ENCODE assay signal across 30 mouse cellular contexts in genomic region chr1:38139396-38139795, GRCm38 (mm10). TPM values are rescaled to one million over a fixed set of nuclear protein-coding genes. Genes with fewer than 3 reads are reported as not detected.
A peak's percentile ranks its signal among the peaks of the same experiment; 100 is the strongest.
DNase-seq lines count a peak whose midpoint lies in the region; ATAC-seq lines count a peak whose summit lies in the region.
"Had no signal": no experiment of that assay in that cellular context is flagged by ENCODE, and none has a peak within 500 bp of the region (broad histone marks: within the 10 kb centered on the region; RNA-seq: fewer than 3 reads in every experiment).

No protein-coding gene starts in this region.

- peak; percentile 76 for DNase-seq in heart, adult 11 months
- no peak for DNase-seq in heart, postnatal 10 days
- DNase-seq in spleen, adult 18-20 months: peak; percentile 27 to 28
- no peak for DNase-seq in spleen, adult 12 weeks (ENCODE audit: low spot score)
- DNase-seq in forebrain, embryonic 14.5 days (ENCODE audit: low spot score): no peak
- no peak for DNase-seq in layer of hippocampus, adult 9-11 months
- DNase-seq: adrenal gland, adult 8-10 months; cerebellum, adult 8-10 months; embryo, embryonic 11 days; gastrocnemius, adult 2 months; gastrocnemius, postnatal 36 days; kidney, adult 18-20 months; kidney, postnatal 4 days; lung, postnatal 36 days; right cerebral cortex, adult 18-20 months; thymus, adult 18-20 months; thymus, postnatal 36 days had no signal

- no peak overlapping the region for H3K4me3 ChIP-seq in forebrain, embryonic 14.5 days (ENCODE audit: low read depth, low read length)
- H3K4me3 ChIP-seq: embryonic facial prominence, embryonic 12.5 days; gastrocnemius, adult 2 months; heart, embryonic 13.5 days; hindbrain, embryonic 10.5 days; hindbrain, embryonic 15.5 days; limb, embryonic 12.5 days; megakaryocyte, embryonic 14.5 days; midbrain, embryonic 13.5 days had no signal

- 95% methylated on average over 2 of the region's 2 CpGs for WGBS in forebrain, embryonic 14.5 days

- H3K9ac ChIP-seq in forebrain, embryonic 14.5 days (ENCODE audit: low read length): no peak overlapping the region
- H3K9ac ChIP-seq: embryonic facial prominence, embryonic 12.5 days; heart, embryonic 13.5 days; hindbrain, embryonic 15.5 days; limb, embryonic 12.5 days; midbrain, embryonic 13.5 days had no signal

- no peak overlapping the region for H3K27ac ChIP-seq in forebrain, embryonic 14.5 days (ENCODE audit: low read depth, low read length)
- H3K27ac ChIP-seq: embryonic facial prominence, embryonic 12.5 days; gastrocnemius, adult 2 months; heart, embryonic 13.5 days; hindbrain, embryonic 10.5 days; hindbrain, embryonic 15.5 days; kidney, postnatal 0 days; limb, embryonic 12.5 days; midbrain, embryonic 13.5 days; stomach, postnatal 0 days had no signal

- ATAC-seq in neutrophil, adult 5-6 weeks (ENCODE audit: extremely low read depth, insufficient number of reproducible peaks, low FRiP score, poor library complexity, severe bottlenecking): peak; percentile 72; the same call in 1 of the 2 replicates
- no peak for ATAC-seq in forebrain, embryonic 14.5 days
- ATAC-seq: CD4-positive, CD25-positive, alpha-beta regulatory T cell, adult 4 months; forebrain, embryonic 16.5 days; midbrain, embryonic 13.5 days had no signal

- H3K36me3 ChIP-seq in forebrain, embryonic 14.5 days (ENCODE audit: control insufficient read depth, insufficient read depth, low read length): no peaks in the 10 kb centered on the region
- H3K36me3 ChIP-seq: embryonic facial prominence, embryonic 12.5 days; heart, embryonic 13.5 days; hindbrain, embryonic 10.5 days; hindbrain, embryonic 15.5 days; limb, embryonic 12.5 days; midbrain, embryonic 13.5 days had no signal

- no peaks in the 10 kb centered on the region for H3K4me1 ChIP-seq in forebrain, embryonic 14.5 days (ENCODE audit: control insufficient read depth, insufficient read depth, low read length)
- H3K4me1 ChIP-seq: embryonic facial prominence, embryonic 12.5 days; heart, embryonic 13.5 days; hindbrain, embryonic 10.5 days; hindbrain, embryonic 15.5 days; limb, embryonic 12.5 days; midbrain, embryonic 13.5 days had no signal

- H3K4me2 ChIP-seq in forebrain, embryonic 14.5 days (ENCODE audit: low read length): no peak overlapping the region
- H3K4me2 ChIP-seq: embryonic facial prominence, embryonic 12.5 days; heart, embryonic 13.5 days; hindbrain, embryonic 15.5 days; limb, embryonic 12.5 days; liver, embryonic 11.5 days; midbrain, embryonic 13.5 days had no signal

- H3K9me3 ChIP-seq in forebrain, embryonic 14.5 days (replicated peaks; ENCODE audit: control insufficient read depth, low read length): no peaks in the 10 kb centered on the region
- H3K9me3 ChIP-seq: embryonic facial prominence, embryonic 12.5 days; heart, embryonic 13.5 days; hindbrain, embryonic 10.5 days; hindbrain, embryonic 15.5 days; limb, embryonic 12.5 days; midbrain, embryonic 13.5 days had no signal

- intact Hi-C loops in heart, postnatal 10 days (cut with DNase I): no loop called here

- no peaks in the 10 kb centered on the region for H3K27me3 ChIP-seq in forebrain, embryonic 14.5 days (replicated peaks; ENCODE audit: control insufficient read depth, insufficient read depth, low read length)
- H3K27me3 ChIP-seq: embryonic facial prominence, embryonic 12.5 days; hindbrain, embryonic 15.5 days; limb, embryonic 12.5 days; midbrain, embryonic 13.5 days had no signal

RNA-seq across cellular contexts. Expression of gene Rev1, which starts 9.8 kb away (rescaled TPM):
- total RNA-seq in heart, postnatal 10 days (2021): 10 to 100 TPM; 17.3 to 20.2 TPM
- total RNA-seq in neutrophil, adult 5-6 weeks (2017): 36.9 and 41.4 TPM in 2 replicates
- 23.4 and 28.9 TPM in 2 replicates for polyA plus RNA-seq in forebrain, embryonic 14.5 days (2014; fragmentation: Nextera tagmentation; extraction: Ambion mirVana)

Comparison
In these comparisons a context has a peak if more than half of its experiments do, and no peak if none do; other contexts are left out.
1. DNase-seq: peak in heart, adult 11 months (single experiment) and spleen, adult 18-20 months (2 of 2); none in heart, postnatal 10 days (0 of 2), spleen, adult 12 weeks (single experiment), forebrain, embryonic 14.5 days (single experiment) and layer of hippocampus, adult 9-11 months (single experiment).